Mouse (Mus musculus): Measurements from ENCODE around the gene Swi5. TPM values are rescaled to one million over a fixed set of nuclear protein-coding genes. Genes with fewer than 3 reads are reported as not detected.

Swi5 gene
- total RNA-seq, 2 experiments from 2014 or later: 225 to 237 TPM

GRCm38 (mm10) chr2:32235433-32235832 lies 52.4 kb downstream of the Swi5 start:
- no peak for DNase-seq (ENCODE audit: low spot score in 2 of 2)

Small RNA genes within 50 kb of the gene (microRNA-seq; reads per million reads assigned to microRNA genes)
- gene Gm23363: 0.79 reads per million
- 462 reads per million, percentile 65 among the genes with 10 or more reads in this experiment for gene Mir199b

Other genes with a start within 250 kb of the Swi5 start
- 1 to 10 TPM; 2.4 TPM for gene Fam78a, start 203.2 kb downstream of the Swi5 start, total RNA-seq (2021)
- 1 to 10 TPM; 5.5 to 6.3 TPM for gene Plpp7, start 192.5 kb downstream of the Swi5 start, total RNA-seq (2021)
- gene Prrc2b, start 137.0 kb downstream of the Swi5 start, total RNA-seq (2021): 100 to 1,000 TPM; 148 to 158 TPM
- 10 to 100 TPM; 36.7 to 40.4 TPM for gene Pomt1, start 51.5 kb downstream of the Swi5 start, total RNA-seq (2021)
- 10 to 100 TPM; 88.3 to 98.2 TPM for gene Uck1, start 27.9 kb downstream of the Swi5 start, total RNA-seq (2021)
- 10 to 100 TPM; 78.6 to 80.4 TPM for gene Golga2, start 691 bp downstream of the Swi5 start, total RNA-seq (2021)
- gene Ciz1, start 64.3 kb upstream of the Swi5 start, total RNA-seq (2021): 100 to 1,000 TPM in 1 of 2 experiments, 10 to 100 TPM in 1; 97.7 to 106 TPM
- 10 to 100 TPM; 41.3 to 43.4 TPM for gene Dnm1, start 65.3 kb upstream of the Swi5 start, total RNA-seq (2021)
- 100 to 1,000 TPM in 1 of 2 experiments, 10 to 100 TPM in 1; 94.9 to 121 TPM for gene 1110008P14Rik, start 93.9 kb upstream of the Swi5 start, total RNA-seq (2021)
- gene Lcn2, start 100.2 kb upstream of the Swi5 start, total RNA-seq (2021): 10 to 100 TPM; 11.5 to 33.6 TPM
- 10 to 100 TPM; 49.2 to 60.7 TPM for gene Ptges2, start 107.8 kb upstream of the Swi5 start, total RNA-seq (2021)
- 1 to 10 TPM; 4.1 to 4.2 TPM for gene Naif1, start 162.4 kb upstream of the Swi5 start, total RNA-seq (2021)
- 10 to 100 TPM; 28.0 to 33.7 TPM for gene Slc25a25, start 163.4 kb upstream of the Swi5 start, total RNA-seq (2021)
- 10 to 100 TPM; 36.6 to 38.0 TPM for gene Fam102a, start 247.3 kb upstream of the Swi5 start, total RNA-seq (2021)